Mouse (Mus musculus): ENCODE results near the gene Olfr308.
"Not testable (repeated sequence)": the region's sequence is repeated elsewhere in the genome, so short reads cannot be mapped to it uniquely, and the experiment has no call there.

Olfr308 gene

DNA sequence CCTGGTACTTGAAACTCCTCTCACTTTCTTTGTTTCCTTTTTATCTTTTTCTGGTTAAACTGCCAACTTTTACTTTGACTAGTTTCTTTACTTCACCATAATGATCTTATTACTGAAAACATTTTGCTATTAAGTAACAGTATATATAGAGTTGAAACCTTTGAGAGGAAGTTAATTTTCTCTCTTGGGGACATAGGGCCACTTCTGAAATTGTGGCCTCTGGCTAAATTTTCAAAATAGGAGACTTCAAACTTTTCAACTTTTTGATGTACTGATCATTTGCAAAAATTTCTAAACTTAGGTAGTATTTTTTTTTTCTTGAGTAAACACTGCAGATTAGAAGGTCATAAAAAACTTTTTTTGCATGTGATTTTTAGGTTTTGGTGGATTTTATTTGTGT lies at the start of gene Olfr308:
Gene Olfr308 (minus strand): TSS at position 101 of the 400 bp plus-strand sequence.
- DNase-seq (ENCODE audit: low spot score in 2 of 2): no peak

DNA sequence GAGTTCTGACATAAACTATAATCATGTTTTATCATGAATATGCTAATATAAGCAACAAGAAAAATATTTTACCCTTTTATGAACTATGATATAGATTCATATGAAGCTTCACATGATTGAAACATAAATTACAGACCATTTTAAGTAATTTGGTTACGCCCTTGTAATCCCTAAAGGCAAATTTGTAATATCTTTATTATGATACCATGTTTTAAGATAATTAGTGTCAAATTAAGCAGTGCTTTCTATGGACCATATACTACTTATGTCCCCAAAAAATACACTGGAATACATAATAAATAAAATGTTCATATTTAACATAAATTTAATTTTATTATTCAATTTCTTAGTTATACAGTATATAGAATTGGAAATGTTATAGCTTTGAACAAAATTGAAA lies 41.4 kb upstream of the Olfr308 start, which contains the start of gene Olfr305:
Gene Olfr305 (minus strand): TSS at position 101 of the 400 bp plus-strand sequence.
- DNase-seq (ENCODE audit: low spot score in 2 of 2): no peak

DNA sequence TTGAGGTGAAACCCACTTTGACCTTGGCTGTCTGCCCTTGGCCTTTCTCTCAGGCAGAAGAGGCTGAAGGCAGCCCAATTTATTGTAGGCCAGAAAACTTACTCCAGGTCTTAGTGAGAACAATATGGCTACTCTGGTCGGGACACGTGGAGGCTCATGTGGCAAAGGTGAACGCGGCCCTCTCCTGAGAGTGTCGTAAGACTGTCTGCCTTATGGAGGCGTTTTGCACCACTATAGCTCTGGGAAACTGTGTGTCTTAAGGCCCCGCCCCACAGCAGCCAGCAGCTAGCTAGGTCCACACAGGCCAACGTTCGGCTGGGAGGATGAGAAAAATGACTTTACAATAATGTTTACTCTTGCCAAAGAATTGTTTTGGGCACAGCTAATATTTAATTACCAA lies 20.9 kb upstream of the Olfr308 start:
- DNase-seq (ENCODE audit: low spot score in 2 of 2): not testable (repeated sequence)

DNA sequence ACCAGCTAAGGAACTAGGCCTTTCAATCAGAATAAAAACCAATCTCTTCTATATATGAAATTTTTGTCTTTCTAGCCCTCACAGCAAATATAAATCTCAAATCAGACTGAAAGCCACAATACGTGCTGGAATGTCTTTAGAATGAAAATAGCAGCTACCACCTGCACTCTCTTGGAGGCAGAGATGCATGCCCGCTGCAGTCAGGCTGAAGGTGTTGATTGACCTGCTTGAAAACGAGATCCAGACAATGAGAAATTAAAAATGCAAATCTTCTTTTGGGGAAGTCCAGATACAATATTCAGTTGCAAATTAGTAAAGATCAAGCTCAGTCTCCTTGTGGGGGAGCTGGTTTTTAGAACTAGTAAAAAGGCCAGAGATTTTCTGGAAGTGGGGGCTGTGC lies 18.8 kb upstream of the Olfr308 start:
- DNase-seq (ENCODE audit: low spot score in 2 of 2): no peak

- no peak for DNase-seq (ENCODE audit: low spot score in 2 of 2)
These were observed 17.6 kb upstream of the Olfr308 start for GRCm38 (mm10) chr7:86342881-86343565.

- DNase-seq (ENCODE audit: low spot score in 2 of 2): no peak
These were observed 12.1 kb upstream of the Olfr308 start, which contains the start of gene Olfr307 for GRCm38 (mm10) chr7:86337486-86337885. Olfr307 (minus strand) TSS chr7:86337586.

DNA sequence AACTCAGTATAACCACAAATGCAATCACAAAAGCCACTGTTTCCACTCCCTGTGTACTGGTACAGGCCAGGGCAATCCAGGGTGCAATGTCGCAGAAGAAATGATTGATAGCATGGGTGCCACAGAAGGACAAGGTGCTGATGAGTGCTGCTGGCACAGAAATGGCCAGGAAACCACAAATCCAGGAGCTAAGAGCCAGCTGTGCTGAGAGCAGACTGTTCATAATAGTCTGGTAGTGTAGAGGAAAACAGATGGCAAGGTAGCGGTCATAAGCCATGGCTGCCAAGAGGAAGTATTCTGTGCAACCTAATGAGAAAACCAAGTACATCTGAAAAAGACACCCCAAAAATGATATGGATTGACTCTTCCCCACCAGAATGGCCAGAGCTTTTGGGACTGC lies 4.1 kb downstream of the Olfr308 start:
- DNase-seq (ENCODE audit: low spot score in 2 of 2): no peak

- no peak for DNase-seq (ENCODE audit: low spot score in 2 of 2)
These were observed 11.8 kb downstream of the Olfr308 start, which contains the start of gene Olfr309 for GRCm38 (mm10) chr7:86313608-86314007. Olfr309 (minus strand) TSS chr7:86313708.

GRCm38 (mm10) chr7:86277072-86277471 lies 48.4 kb downstream of the Olfr308 start, which contains the start of gene Olfr310:
Olfr310 (minus strand) TSS chr7:86277172.
- DNase-seq (ENCODE audit: low spot score in 2 of 2): no peak

Measured in frontal cortex, postnatal 36 days (tissue).